Mouse (Mus musculus): ENCODE measurements around the gene Tbc1d16.

- TF ChIP-seq CTCF (IDR thresholded peaks at IDR 0.05; ENCODE audit: extremely low read depth, insufficient read depth, insufficient read length, insufficient replicate concordance) (peak; percentile 24; the same call in 1 of the 2 replicates), POLR2A (IDR thresholded peaks at IDR 0.05; ENCODE audit: low read depth, low read length) (no peak)
Measured at GRCm38 (mm10) chr11:119235596-119235995, 7.3 kb upstream of the Tbc1d16 start.

Data from spleen, adult 2 months (tissue).